Mouse (Mus musculus) forebrain, embryonic 12.5 days (tissue): ENCODE data around the gene Grin3b. TPM values are rescaled to one million over a fixed set of nuclear protein-coding genes. Genes with fewer than 3 reads are reported as not detected.

Experiments used
- ATAC-seq: fragments of 200-750 bp; cut with Nextera tagmentation; 2 replicates; pipeline ENCODE4 v1.8.0; 2017; ENCODE audit warnings: moderate TSS enrichment; ENCODE audit not compliant: low FRiP score
- H3K27ac ChIP-seq: fragments of 300-500 bp; sonication (generic); 2 replicates; pipeline ENCODE4 v1.5.1; 2016; ENCODE audit warnings: mild to moderate bottlenecking
- H3K27me3 ChIP-seq: fragments of 300-500 bp; sonication (generic); 2 replicates; pipeline ENCODE4 v1.6.1; 2016; ENCODE audit warnings: mild to moderate bottlenecking
- H3K36me3 ChIP-seq: fragments of 300-500 bp; sonication (generic); replicated peaks from 2 replicates; pipeline ENCODE4 v1.6.1; 2016; ENCODE audit warnings: mild to moderate bottlenecking
- H3K4me1 ChIP-seq: fragments of 300-500 bp; sonication (generic); 2 replicates; pipeline ENCODE4 v1.6.1; 2016
- H3K4me2 ChIP-seq: fragments of 300-500 bp; sonication (generic); 2 replicates; pipeline ENCODE4 v1.6.1; 2016; ENCODE audit warnings: mild to moderate bottlenecking, moderate library complexity
- H3K4me3 ChIP-seq: fragments of 300-500 bp; sonication (generic); replicated peaks from 2 replicates; pipeline ENCODE4 v1.5.1; 2016; ENCODE audit warnings: mild to moderate bottlenecking
- H3K9ac ChIP-seq: fragments of 300-500 bp; sonication (generic); 2 replicates; pipeline ENCODE4 v1.6.1; 2016; ENCODE audit warnings: mild to moderate bottlenecking
- H3K9me3 ChIP-seq: fragments of 300-500 bp; sonication (generic); 2 replicates; pipeline ENCODE4 v1.6.1; 2016
- WGBS: fragments of 180-500 bp; shearing (Covaris S2); methylation state at CpG from one replicate; pipeline ENCODE4 v1.1.7; 2016; 5-methylcytosine and 5-hydroxymethylcytosine counted together
- polyA plus RNA-seq: library from polyadenylated mRNA; unstranded; fragments of >200 nt; fragmentation: Nextera tagmentation; extraction: Ambion mirVana; gene quantifications from 2 replicates; pipeline ENCODE4 v1.2.1, GENCODE M21; 2016

Gene Grin3b
- polyA plus RNA-seq, 1 experiment from 2014 or later, result 0.46 TPM

GRCm38 (mm10) chr10:79940749-79941148 lies 29.8 kb upstream of the Grin3b start:
- peaks cover 28% of the 10 kb centered on the region for H3K4me1 ChIP-seq
- no peak overlapping the region for H3K4me3 ChIP-seq
- no peak overlapping the region for H3K27ac ChIP-seq
- no peak overlapping the region for H3K9ac ChIP-seq
- no peak overlapping the region for H3K4me2 ChIP-seq
- H3K27me3 ChIP-seq, result no peaks in the 10 kb centered on the region
- 76% methylated on average over 7 of the region's 7 CpGs for WGBS
- no peaks in the 10 kb centered on the region for H3K9me3 ChIP-seq
- no peak for ATAC-seq
- H3K36me3 ChIP-seq, result peaks cover 10% of the 10 kb centered on the region; the same call in 1 of the 2 replicates

- H3K4me2 ChIP-seq, result no peak overlapping the region
- no peak overlapping the region for H3K9ac ChIP-seq
- no peak overlapping the region for H3K4me3 ChIP-seq
- 86% methylated on average over 1 of the region's 1 CpGs for WGBS
- H3K9me3 ChIP-seq, result no peaks in the 10 kb centered on the region
- no peak overlapping the region for H3K27ac ChIP-seq
- no peaks in the 10 kb centered on the region for H3K27me3 ChIP-seq
- peaks cover 10% of the 10 kb centered on the region; the same call in 1 of the 2 replicates for H3K36me3 ChIP-seq
- ATAC-seq, result no peak
- H3K4me1 ChIP-seq, result peaks cover 31% of the 10 kb centered on the region
Measured at GRCm38 (mm10) chr10:79942988-79943387, 27.5 kb upstream of the Grin3b start.

GRCm38 (mm10) chr10:79943471-79943901 lies 27.0 kb upstream of the Grin3b start:
- no peak for ATAC-seq
- no peaks in the 10 kb centered on the region for H3K9me3 ChIP-seq
- WGBS, result 82% methylated on average over 9 of the region's 9 CpGs
- no peak overlapping the region for H3K9ac ChIP-seq
- peaks cover 13% of the 10 kb centered on the region for H3K36me3 ChIP-seq
- no peaks in the 10 kb centered on the region for H3K27me3 ChIP-seq
- no peak overlapping the region for H3K27ac ChIP-seq
- H3K4me3 ChIP-seq, result no peak overlapping the region
- no peak overlapping the region for H3K4me2 ChIP-seq
- peaks cover 31% of the 10 kb centered on the region for H3K4me1 ChIP-seq

- H3K4me2 ChIP-seq, result peak overlapping the region; percentile 6
- H3K27me3 ChIP-seq, result no peaks in the 10 kb centered on the region
- H3K36me3 ChIP-seq, result peaks cover 31% of the 10 kb centered on the region
- H3K4me3 ChIP-seq, result 0 out of 2 replicates have a peak overlapping the region, but pooled peaks have one; percentile 13
- no peaks in the 10 kb centered on the region for H3K9me3 ChIP-seq
- 15% methylated on average over 16 of the region's 16 CpGs for WGBS
- no peak overlapping the region for H3K9ac ChIP-seq
- ATAC-seq, result peak; percentile 67
- H3K4me1 ChIP-seq, result peaks cover 31% of the 10 kb centered on the region
- peak overlapping the region; percentile 80 for H3K27ac ChIP-seq
Measured at GRCm38 (mm10) chr10:79945507-79946234, 24.8 kb upstream of the Grin3b start.

GRCm38 (mm10) chr10:79946752-79947322 lies 23.7 kb upstream of the Grin3b start:
- peak overlapping the region; percentile 6; the same call in 1 of the 2 replicates for H3K4me2 ChIP-seq
- no peak for ATAC-seq
- peaks cover 39% of the 10 kb centered on the region for H3K36me3 ChIP-seq
- no peak overlapping the region for H3K4me3 ChIP-seq
- H3K9ac ChIP-seq, result no peak overlapping the region; the same call in 1 of the 2 replicates
- peak overlapping the region; percentile 36; the same call in 1 of the 2 replicates for H3K27ac ChIP-seq
- H3K27me3 ChIP-seq, result no peaks in the 10 kb centered on the region
- WGBS, result 15% methylated on average over 7 of the region's 7 CpGs
- peaks cover 31% of the 10 kb centered on the region for H3K4me1 ChIP-seq
- no peaks in the 10 kb centered on the region for H3K9me3 ChIP-seq

- H3K4me2 ChIP-seq, result no peak overlapping the region
- WGBS, result 79% methylated on average over 6 of the region's 6 CpGs
- ATAC-seq, result no peak
- no peak overlapping the region for H3K9ac ChIP-seq
- no peaks in the 10 kb centered on the region for H3K9me3 ChIP-seq
- no peak overlapping the region for H3K4me3 ChIP-seq
- H3K27me3 ChIP-seq, result no peaks in the 10 kb centered on the region
- H3K4me1 ChIP-seq, result peaks cover 31% of the 10 kb centered on the region
- peaks cover 35% of the 10 kb centered on the region for H3K36me3 ChIP-seq
- H3K27ac ChIP-seq, result no peak overlapping the region
Measured at GRCm38 (mm10) chr10:79947502-79947901, 23.0 kb upstream of the Grin3b start.

- Histone ChIP-seq H3K4me1 (peaks cover 23% of the 10 kb centered on the region), H3K4me3 (no peak overlapping the region), H3K27me3 (no peaks in the 10 kb centered on the region), H3K36me3 (peaks cover 42% of the 10 kb centered on the region), H3K4me2 (no peak overlapping the region), H3K27ac (no peak overlapping the region), H3K9ac (no peak overlapping the region), H3K9me3 (no peaks in the 10 kb centered on the region)
- ATAC-seq, result no peak
- WGBS, result 95% methylated on average over 4 of the region's 4 CpGs
Measured at GRCm38 (mm10) chr10:79949873-79950272, 20.6 kb upstream of the Grin3b start.

GRCm38 (mm10) chr10:79950661-79951060 lies 19.9 kb upstream of the Grin3b start:
- Histone ChIP-seq H3K27me3 (no peaks in the 10 kb centered on the region), H3K36me3 (peaks cover 42% of the 10 kb centered on the region)
- 89% methylated on average over 18 of the region's 18 CpGs for WGBS

GRCm38 (mm10) chr10:79953946-79954345 lies 16.6 kb upstream of the Grin3b start:
- no peak for ATAC-seq
- no peak overlapping the region for H3K4me3 ChIP-seq
- H3K27me3 ChIP-seq, result peaks cover 5% of the 10 kb centered on the region; the same call in 1 of the 2 replicates
- H3K27ac ChIP-seq, result no peak overlapping the region
- H3K9me3 ChIP-seq, result no peaks in the 10 kb centered on the region
- H3K4me2 ChIP-seq, result no peak overlapping the region
- no peak overlapping the region for H3K9ac ChIP-seq
- 87% methylated on average over 6 of the region's 6 CpGs for WGBS
- peaks cover 35% of the 10 kb centered on the region for H3K36me3 ChIP-seq
- peaks cover 7% of the 10 kb centered on the region for H3K4me1 ChIP-seq

More at GRCm38 (mm10) chr10:79950661-79951060, 19.9 kb upstream of the Grin3b start:
- ATAC-seq, result no peak
- Histone ChIP-seq H3K4me1 (peaks cover 15% of the 10 kb centered on the region), H3K4me2 (no peak overlapping the region), H3K27ac (no peak overlapping the region), H3K4me3 (no peak overlapping the region), H3K9me3 (no peaks in the 10 kb centered on the region), H3K9ac (no peak overlapping the region)

- H3K36me3 ChIP-seq, result peaks cover 21% of the 10 kb centered on the region
- H3K4me1 ChIP-seq, result peaks cover 10% of the 10 kb centered on the region
- 0 out of 2 replicates have a peak overlapping the region, but pooled peaks have one; percentile 21 for H3K9ac ChIP-seq
- no peak for ATAC-seq
- no peaks in the 10 kb centered on the region for H3K9me3 ChIP-seq
- no peak overlapping the region for H3K27ac ChIP-seq
- no peak overlapping the region for H3K4me2 ChIP-seq
- H3K4me3 ChIP-seq, result no peak overlapping the region
- WGBS, result 83% methylated on average over 9 of the region's 9 CpGs
- H3K27me3 ChIP-seq, result peaks cover 5% of the 10 kb centered on the region; the same call in 1 of the 2 replicates
Measured at GRCm38 (mm10) chr10:79955691-79956090, 14.8 kb upstream of the Grin3b start.

GRCm38 (mm10) chr10:79956643-79957154 lies 13.8 kb upstream of the Grin3b start:
- no peak for ATAC-seq
- Histone ChIP-seq H3K4me2 (no peak overlapping the region), H3K27ac (no peak overlapping the region), H3K9me3 (no peaks in the 10 kb centered on the region), H3K9ac (no peak overlapping the region), H3K27me3 (peaks cover 5% of the 10 kb centered on the region; the same call in 1 of the 2 replicates), H3K36me3 (peaks cover 15% of the 10 kb centered on the region), H3K4me1 (peaks cover 16% of the 10 kb centered on the region), H3K4me3 (no peak overlapping the region)
- 16% methylated on average over 4 of the region's 4 CpGs for WGBS

GRCm38 (mm10) chr10:79958140-79958816 lies 12.2 kb upstream of the Grin3b start:
- H3K9ac ChIP-seq, result no peak overlapping the region
- H3K4me3 ChIP-seq, result no peak overlapping the region
- ATAC-seq, result no peak
- H3K27ac ChIP-seq, result peak overlapping the region; percentile 20; the same call in 1 of the 2 replicates
- peaks cover 5% of the 10 kb centered on the region; the same call in 1 of the 2 replicates for H3K27me3 ChIP-seq
- peak overlapping the region; percentile 27; the same call in 1 of the 2 replicates for H3K4me2 ChIP-seq
- WGBS, result 17% methylated on average over 21 of the region's 21 CpGs
- no peaks in the 10 kb centered on the region for H3K9me3 ChIP-seq
- peaks cover 19% of the 10 kb centered on the region for H3K36me3 ChIP-seq
- H3K4me1 ChIP-seq, result peaks cover 16% of the 10 kb centered on the region
